Mouse (Mus musculus): ENCODE measurements around the gene Olfr943.

GRCm38 (mm10) chr9:39127326-39127725 lies 38.8 kb upstream of the Olfr943 start:
- no peak for TF ChIP-seq EP300 (IDR thresholded peaks at IDR 0.05; ENCODE audit: low read depth in 1 of 2, low read length in 2 of 2)
- no peak for TF ChIP-seq CTCF (IDR thresholded peaks at IDR 0.05 in 2 of 3, conservative IDR thresholded peaks at IDR 0.05 in 1 of 3; ENCODE audit: control insufficient read depth in 1 of 3, insufficient read depth in 1 of 3, low read depth in 2 of 3, low read length in 3 of 3, poor library complexity in 1 of 3, severe bottlenecking in 1 of 3)
